Mouse (Mus musculus): Measurements from ENCODE around the gene Kctd5. TPM values are rescaled to one million over a fixed set of nuclear protein-coding genes. Genes with fewer than 3 reads are reported as not detected.

Kctd5 gene
- polyA plus RNA-seq, 1 experiment from 2014 or later, result 92.3 TPM

- Histone ChIP-seq H3K27me3 (no peaks in the 10 kb centered on the region), H3K9ac (replicated peaks) (no peak overlapping the region), H3K9me3 (no peaks in the 10 kb centered on the region), H3K4me3 (no peak overlapping the region), H3K4me2 (replicated peaks) (no peak overlapping the region), H3K27ac (replicated peaks) (no peak overlapping the region), H3K36me3 (no peaks in the 10 kb centered on the region), H3K4me1 (no peaks in the 10 kb centered on the region)
- WGBS, result 92% methylated on average over 3 of the region's 3 CpGs
- no peak for ATAC-seq (ENCODE audit: low FRiP score, low read depth)
Observed at GRCm38 (mm10) chr17:24005049-24005448, 68.2 kb downstream of the Kctd5 start.

DNA sequence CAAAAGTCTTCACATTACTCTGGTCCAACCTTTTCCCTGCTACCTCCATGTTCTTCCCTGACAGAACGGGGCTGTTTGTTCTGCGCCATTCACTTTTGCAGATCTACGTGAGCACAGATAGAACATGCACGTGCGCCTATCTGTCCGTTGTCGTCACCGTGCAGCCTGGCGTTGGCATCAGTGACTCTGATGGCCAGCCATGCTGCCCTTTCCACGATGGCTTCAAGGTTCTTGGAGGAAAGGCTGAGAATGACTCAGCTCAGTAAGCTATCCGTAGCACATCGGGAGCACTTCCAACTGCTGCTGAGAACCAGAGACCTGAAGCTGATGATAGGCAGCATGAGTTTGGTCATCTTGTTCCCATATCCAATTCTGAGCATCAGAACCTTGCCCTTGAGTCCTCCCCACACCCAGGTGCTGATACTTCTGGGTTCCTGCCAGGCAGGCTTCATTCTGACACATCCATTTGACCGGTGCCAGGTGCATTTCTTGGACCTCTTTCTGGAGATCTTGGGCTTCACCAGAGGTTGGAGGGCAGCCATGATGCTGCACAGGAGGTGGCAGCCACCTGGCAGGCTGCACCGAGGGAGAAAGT is 69.1 kb downstream of the Kctd5 start:
- 95% methylated on average over 14 of the region's 14 CpGs for WGBS

DNA sequence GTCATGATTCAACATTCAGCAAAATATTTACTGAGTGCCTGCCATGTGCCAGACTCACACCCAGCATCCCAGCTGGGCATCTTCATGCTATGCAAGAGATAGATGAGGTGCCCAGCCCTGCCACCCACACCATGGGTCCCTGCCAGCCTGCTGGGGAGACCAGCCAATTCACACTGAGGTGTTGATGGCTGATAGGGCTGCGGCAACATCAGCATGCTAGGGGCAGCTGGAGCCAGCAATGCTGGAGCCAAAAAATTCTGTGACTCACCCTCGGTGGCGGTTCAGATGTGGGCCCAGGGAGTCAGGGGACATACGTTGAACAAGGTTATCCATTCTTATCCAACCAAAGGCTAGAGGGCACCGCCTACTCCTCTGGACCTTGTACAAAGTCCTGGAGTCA is 72.9 kb downstream of the Kctd5 start:
- Histone ChIP-seq H3K4me3 (no peak overlapping the region), H3K9me3 (no peaks in the 10 kb centered on the region), H3K9ac (replicated peaks) (no peak overlapping the region), H3K27ac (replicated peaks) (no peak overlapping the region), H3K36me3 (no peaks in the 10 kb centered on the region), H3K4me1 (no peaks in the 10 kb centered on the region), H3K4me2 (replicated peaks) (no peak overlapping the region), H3K27me3 (peaks cover 7% of the 10 kb centered on the region; the same call in 1 of the 2 replicates)
- 74% methylated on average over 5 of the region's 5 CpGs for WGBS
- no peak for ATAC-seq (ENCODE audit: low FRiP score, low read depth)

More for the DNA sequence above, 69.1 kb downstream of the Kctd5 start:
- Histone ChIP-seq H3K9me3 (no peaks in the 10 kb centered on the region), H3K27me3 (no peaks in the 10 kb centered on the region), H3K27ac (replicated peaks) (no peak overlapping the region), H3K4me1 (no peaks in the 10 kb centered on the region), H3K4me3 (no peak overlapping the region), H3K4me2 (replicated peaks) (no peak overlapping the region), H3K36me3 (no peaks in the 10 kb centered on the region), H3K9ac (replicated peaks) (no peak overlapping the region)
- ATAC-seq (ENCODE audit: low FRiP score, low read depth), result no peak

GRCm38 (mm10) chr17:23998383-23998782 is 74.9 kb downstream of the Kctd5 start:
- Histone ChIP-seq H3K4me3 (no peak overlapping the region), H3K27ac (replicated peaks) (no peak overlapping the region), H3K36me3 (no peaks in the 10 kb centered on the region), H3K27me3 (peaks cover 20% of the 10 kb centered on the region), H3K4me1 (peaks cover 3% of the 10 kb centered on the region), H3K9ac (replicated peaks) (no peak overlapping the region), H3K4me2 (replicated peaks) (no peak overlapping the region), H3K9me3 (no peaks in the 10 kb centered on the region)
- WGBS, result 83% methylated on average over 6 of the region's 6 CpGs
- ATAC-seq (ENCODE audit: low FRiP score, low read depth), result no peak

DNA sequence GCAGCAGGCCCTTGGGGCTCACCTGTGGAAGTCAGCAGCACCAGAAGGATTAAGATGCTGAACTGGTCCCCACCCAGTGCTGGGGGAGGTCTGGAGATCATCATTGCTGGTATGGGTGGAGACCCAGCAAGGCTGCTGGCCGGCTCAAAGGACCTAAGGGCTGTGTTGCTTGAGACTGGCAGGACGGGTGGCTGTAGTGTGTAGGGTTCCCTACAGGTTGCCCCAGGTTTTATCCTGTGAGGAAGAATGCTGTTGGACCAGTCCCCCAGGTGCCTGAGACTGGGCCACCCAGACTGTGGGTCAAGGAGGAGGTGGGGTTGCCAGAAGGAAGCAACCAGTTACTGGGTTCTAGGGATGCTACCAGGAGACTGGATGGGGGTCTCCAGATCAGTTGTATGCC is 75.4 kb downstream of the Kctd5 start, which contains the start of gene Prss22:
Gene Prss22, minus strand, starts transcription at position 200 of the 400 bp plus-strand sequence.
- Histone ChIP-seq H3K4me3 (no peak within 1 kb of the TSS), H3K4me1 (peaks cover 3% of the 10 kb centered on the region), H3K27ac (replicated peaks) (no peak within 1 kb of the TSS), H3K27me3 (peaks cover 20% of the 10 kb centered on the region), H3K9ac (replicated peaks) (no peak within 1 kb of the TSS), H3K9me3 (no peaks in the 10 kb centered on the region), H3K36me3 (no peaks in the 10 kb centered on the region), H3K4me2 (replicated peaks) (no peak within 1 kb of the TSS)
- WGBS, result 83% methylated on average over 2 of the region's 2 CpGs
- no peak for ATAC-seq (ENCODE audit: low FRiP score, low read depth)

Small RNA genes within 50 kb of the gene (microRNA-seq; reads per million reads assigned to microRNA genes)
- gene Gm27700, result not detected

Other genes with a start within 250 kb of the Kctd5 start
- 1,125 and 1,165 TPM in 2 replicates for gene Elob, start 244.3 kb downstream of the Kctd5 start, polyA plus RNA-seq (2016; fragmentation: Nextera tagmentation; extraction: Ambion mirVana)
- gene Prss33, start 237.4 kb downstream of the Kctd5 start, polyA plus RNA-seq (2016; fragmentation: Nextera tagmentation; extraction: Ambion mirVana), result 0.48 and 0.76 TPM in 2 replicates
- gene Prss32, start 229.6 kb downstream of the Kctd5 start, polyA plus RNA-seq (2016; fragmentation: Nextera tagmentation; extraction: Ambion mirVana), result not detected in 2 replicates
- gene Prss41, start 229.3 kb downstream of the Kctd5 start, polyA plus RNA-seq (2016; fragmentation: Nextera tagmentation; extraction: Ambion mirVana), result 0.82 and 0.91 TPM in 2 replicates
- not detected in 2 replicates for gene Prss21, start 205.4 kb downstream of the Kctd5 start, polyA plus RNA-seq (2016; fragmentation: Nextera tagmentation; extraction: Ambion mirVana)
- not detected in 2 replicates for gene Dcpp1, start 192.6 kb downstream of the Kctd5 start, polyA plus RNA-seq (2016; fragmentation: Nextera tagmentation; extraction: Ambion mirVana)
- gene Dcpp2, start 192.6 kb downstream of the Kctd5 start, polyA plus RNA-seq (2016; fragmentation: Nextera tagmentation; extraction: Ambion mirVana), result not detected in 2 replicates
- not detected in 2 replicates for gene Dcpp3, start 156.0 kb downstream of the Kctd5 start, polyA plus RNA-seq (2016; fragmentation: Nextera tagmentation; extraction: Ambion mirVana)
- gene Sbp, start 131.8 kb downstream of the Kctd5 start, polyA plus RNA-seq (2016; fragmentation: Nextera tagmentation; extraction: Ambion mirVana), result not detected in 2 replicates
- not detected in 2 replicates for gene Sbpl, start 118.2 kb downstream of the Kctd5 start, polyA plus RNA-seq (2016; fragmentation: Nextera tagmentation; extraction: Ambion mirVana)
- not detected in 2 replicates for gene Prss30, start 92.9 kb downstream of the Kctd5 start, polyA plus RNA-seq (2016; fragmentation: Nextera tagmentation; extraction: Ambion mirVana)
- 0.17 TPM in 1 of 2 replicates, not detected in the other for gene Prss22, start 75.4 kb downstream of the Kctd5 start, polyA plus RNA-seq (2016; fragmentation: Nextera tagmentation; extraction: Ambion mirVana)
- 0.19 and 0.37 TPM in 2 replicates for gene Prss27, start 35.3 kb downstream of the Kctd5 start, polyA plus RNA-seq (2016; fragmentation: Nextera tagmentation; extraction: Ambion mirVana)
- gene Pdpk1, start 77.4 kb upstream of the Kctd5 start, polyA plus RNA-seq (2016; fragmentation: Nextera tagmentation; extraction: Ambion mirVana), result 53.5 and 56.2 TPM in 2 replicates
- 31.5 and 32.9 TPM in 2 replicates for gene Amdhd2, start 90.3 kb upstream of the Kctd5 start, polyA plus RNA-seq (2016; fragmentation: Nextera tagmentation; extraction: Ambion mirVana)
- 512 and 518 TPM in 2 replicates for gene Atp6v0c, start 96.2 kb upstream of the Kctd5 start, polyA plus RNA-seq (2016; fragmentation: Nextera tagmentation; extraction: Ambion mirVana)
- 14.2 and 14.8 TPM in 2 replicates for gene Tbc1d24, start 132.1 kb upstream of the Kctd5 start, polyA plus RNA-seq (2016; fragmentation: Nextera tagmentation; extraction: Ambion mirVana)
- gene Ntn3, start 136.0 kb upstream of the Kctd5 start, polyA plus RNA-seq (2016; fragmentation: Nextera tagmentation; extraction: Ambion mirVana), result 6.9 and 7.0 TPM in 2 replicates
- 13.9 and 14.7 TPM in 2 replicates for gene Tedc2, start 147.4 kb upstream of the Kctd5 start, polyA plus RNA-seq (2016; fragmentation: Nextera tagmentation; extraction: Ambion mirVana)
- 76.5 and 77.3 TPM in 2 replicates for gene Ccnf, start 178.0 kb upstream of the Kctd5 start, polyA plus RNA-seq (2016; fragmentation: Nextera tagmentation; extraction: Ambion mirVana)

Measured in midbrain, embryonic 12.5 days (tissue).